Mouse (Mus musculus): ENCODE results near the gene Ddit4. TPM values are rescaled to one million over a fixed set of nuclear protein-coding genes. Genes with fewer than 3 reads are reported as not detected.

Gene Ddit4
- polyA plus RNA-seq, 1 experiment from 2014 or later: 77.1 TPM

- Histone ChIP-seq H3K4me3 (no peak overlapping the region), H3K27me3 (no peaks in the 10 kb centered on the region), H3K27ac (no peak overlapping the region; the same call in 1 of the 2 replicates), H3K36me3 (peaks cover 10% of the 10 kb centered on the region), H3K4me2 (no peak overlapping the region), H3K9ac (no peak overlapping the region), H3K9me3 (no peaks in the 10 kb centered on the region), H3K4me1 (peaks cover 37% of the 10 kb centered on the region)
- WGBS: 82% methylated on average over 6 of the region's 6 CpGs
- ATAC-seq (ENCODE audit: insufficient number of reproducible peaks, low FRiP score, low TSS enrichment, low read depth): no peak
Measured at GRCm38 (mm10) chr10:59980815-59981244, 29.2 kb upstream of the Ddit4 start.

- peaks cover 3% of the 10 kb centered on the region; the same call in 1 of the 2 replicates for H3K36me3 ChIP-seq
- no peak for ATAC-seq (ENCODE audit: insufficient number of reproducible peaks, low FRiP score, low TSS enrichment, low read depth)
- peak overlapping the region; percentile 81 for H3K27ac ChIP-seq
- 23% methylated on average over 11 of the region's 11 CpGs for WGBS
- H3K4me1 ChIP-seq: peaks cover 50% of the 10 kb centered on the region
- no peak overlapping the region for H3K4me3 ChIP-seq
- no peaks in the 10 kb centered on the region for H3K27me3 ChIP-seq
- H3K9ac ChIP-seq: no peak overlapping the region
- H3K4me2 ChIP-seq: no peak overlapping the region
- no peaks in the 10 kb centered on the region for H3K9me3 ChIP-seq
Measured at GRCm38 (mm10) chr10:59978873-59979743, 27.5 kb upstream of the Ddit4 start.

GRCm38 (mm10) chr10:59978401-59978800 is 26.8 kb upstream of the Ddit4 start:
- peak overlapping the region; percentile 81 for H3K27ac ChIP-seq

GRCm38 (mm10) chr10:59977715-59978343 is 26.2 kb upstream of the Ddit4 start:
- no peak overlapping the region for H3K9ac ChIP-seq
- 83% methylated on average over 5 of the region's 5 CpGs for WGBS
- H3K36me3 ChIP-seq: no peaks in the 10 kb centered on the region
- no peak for ATAC-seq (ENCODE audit: insufficient number of reproducible peaks, low FRiP score, low TSS enrichment, low read depth)
- peaks cover 63% of the 10 kb centered on the region for H3K4me1 ChIP-seq
- no peaks in the 10 kb centered on the region for H3K9me3 ChIP-seq
- H3K4me3 ChIP-seq: no peak overlapping the region
- H3K4me2 ChIP-seq: no peak overlapping the region
- H3K27ac ChIP-seq: peak overlapping the region; percentile 81
- no peaks in the 10 kb centered on the region for H3K27me3 ChIP-seq

More at GRCm38 (mm10) chr10:59978401-59978800, 26.8 kb upstream of the Ddit4 start:
- H3K9me3 ChIP-seq: no peaks in the 10 kb centered on the region
- peaks cover 58% of the 10 kb centered on the region for H3K4me1 ChIP-seq
- peaks cover 1% of the 10 kb centered on the region; the same call in 1 of the 2 replicates for H3K36me3 ChIP-seq
- no peak for ATAC-seq (ENCODE audit: insufficient number of reproducible peaks, low FRiP score, low TSS enrichment, low read depth)
- H3K27me3 ChIP-seq: no peaks in the 10 kb centered on the region
- WGBS: 59% methylated on average over 2 of the region's 2 CpGs
- no peak overlapping the region for H3K4me2 ChIP-seq
- H3K9ac ChIP-seq: no peak overlapping the region
- H3K4me3 ChIP-seq: no peak overlapping the region

GRCm38 (mm10) chr10:59977141-59977540 is 25.5 kb upstream of the Ddit4 start:
- no peak for ATAC-seq (ENCODE audit: insufficient number of reproducible peaks, low FRiP score, low TSS enrichment, low read depth)
- no peaks in the 10 kb centered on the region for H3K9me3 ChIP-seq
- H3K9ac ChIP-seq: no peak overlapping the region
- no peak overlapping the region for H3K4me3 ChIP-seq
- H3K4me2 ChIP-seq: no peak overlapping the region
- no peak overlapping the region for H3K27ac ChIP-seq
- 64% methylated on average over 2 of the region's 4 CpGs for WGBS
- H3K36me3 ChIP-seq: no peaks in the 10 kb centered on the region
- peaks cover 64% of the 10 kb centered on the region for H3K4me1 ChIP-seq
- H3K27me3 ChIP-seq: no peaks in the 10 kb centered on the region

- no peak overlapping the region for H3K9ac ChIP-seq
- 45% methylated on average over 3 of the region's 3 CpGs for WGBS
- no peak for ATAC-seq (ENCODE audit: insufficient number of reproducible peaks, low FRiP score, low TSS enrichment, low read depth)
- H3K4me2 ChIP-seq: no peak overlapping the region
- H3K9me3 ChIP-seq: no peaks in the 10 kb centered on the region
- no peaks in the 10 kb centered on the region for H3K27me3 ChIP-seq
- no peaks in the 10 kb centered on the region for H3K36me3 ChIP-seq
- peak overlapping the region; percentile 87 for H3K27ac ChIP-seq
- peaks cover 67% of the 10 kb centered on the region for H3K4me1 ChIP-seq
- H3K4me3 ChIP-seq: no peak overlapping the region
Measured at GRCm38 (mm10) chr10:59974786-59975185, 23.2 kb upstream of the Ddit4 start.

GRCm38 (mm10) chr10:59974191-59974664 is 22.6 kb upstream of the Ddit4 start:
- no peaks in the 10 kb centered on the region for H3K9me3 ChIP-seq
- peaks cover 65% of the 10 kb centered on the region for H3K4me1 ChIP-seq
- peak overlapping the region; percentile 87 for H3K27ac ChIP-seq
- no peak overlapping the region; the same call in 1 of the 2 replicates for H3K4me2 ChIP-seq
- H3K36me3 ChIP-seq: no peaks in the 10 kb centered on the region
- no peak overlapping the region for H3K9ac ChIP-seq
- H3K27me3 ChIP-seq: no peaks in the 10 kb centered on the region
- 5% methylated on average over 6 of the region's 6 CpGs for WGBS
- peak; percentile 35; the same call in 1 of the 2 replicates for ATAC-seq (ENCODE audit: insufficient number of reproducible peaks, low FRiP score, low TSS enrichment, low read depth)
- no peak overlapping the region for H3K4me3 ChIP-seq

GRCm38 (mm10) chr10:59973400-59973799 is 21.8 kb upstream of the Ddit4 start:
- no peak for ATAC-seq (ENCODE audit: insufficient number of reproducible peaks, low FRiP score, low TSS enrichment, low read depth)
- peaks cover 57% of the 10 kb centered on the region for H3K4me1 ChIP-seq
- no peaks in the 10 kb centered on the region for H3K36me3 ChIP-seq
- no peak overlapping the region for H3K4me3 ChIP-seq
- H3K9me3 ChIP-seq: no peaks in the 10 kb centered on the region
- 81% methylated on average over 4 of the region's 4 CpGs for WGBS
- no peak overlapping the region for H3K4me2 ChIP-seq
- H3K27ac ChIP-seq: no peak overlapping the region
- no peaks in the 10 kb centered on the region for H3K27me3 ChIP-seq
- no peak overlapping the region for H3K9ac ChIP-seq

- Histone ChIP-seq H3K27me3 (no peaks in the 10 kb centered on the region), H3K27ac (no peak overlapping the region), H3K36me3 (no peaks in the 10 kb centered on the region), H3K9ac (no peak overlapping the region), H3K4me3 (no peak overlapping the region), H3K4me1 (peaks cover 53% of the 10 kb centered on the region), H3K9me3 (no peaks in the 10 kb centered on the region), H3K4me2 (no peak overlapping the region)
- ATAC-seq (ENCODE audit: insufficient number of reproducible peaks, low FRiP score, low TSS enrichment, low read depth): no peak
- WGBS: 73% methylated on average over 6 of the region's 6 CpGs
Measured at GRCm38 (mm10) chr10:59972999-59973398, 21.4 kb upstream of the Ddit4 start.

GRCm38 (mm10) chr10:59972534-59972933 is 20.9 kb upstream of the Ddit4 start:
- Histone ChIP-seq H3K36me3 (no peaks in the 10 kb centered on the region), H3K4me1 (peaks cover 53% of the 10 kb centered on the region), H3K4me2 (no peak overlapping the region), H3K4me3 (no peak overlapping the region), H3K9ac (no peak overlapping the region), H3K27me3 (no peaks in the 10 kb centered on the region), H3K9me3 (no peaks in the 10 kb centered on the region), H3K27ac (no peak overlapping the region)
- no peak for ATAC-seq (ENCODE audit: insufficient number of reproducible peaks, low FRiP score, low TSS enrichment, low read depth)
- WGBS: 86% methylated on average over 2 of the region's 2 CpGs

GRCm38 (mm10) chr10:59971813-59972212 is 20.2 kb upstream of the Ddit4 start:
- H3K9me3 ChIP-seq: no peaks in the 10 kb centered on the region
- H3K4me3 ChIP-seq: no peak overlapping the region
- peaks cover 57% of the 10 kb centered on the region for H3K4me1 ChIP-seq
- H3K9ac ChIP-seq: no peak overlapping the region
- no peak overlapping the region for H3K4me2 ChIP-seq
- no peaks in the 10 kb centered on the region for H3K36me3 ChIP-seq
- ATAC-seq (ENCODE audit: insufficient number of reproducible peaks, low FRiP score, low TSS enrichment, low read depth): no peak
- H3K27me3 ChIP-seq: no peaks in the 10 kb centered on the region
- H3K27ac ChIP-seq: no peak overlapping the region
- 89% methylated on average over 8 of the region's 8 CpGs for WGBS
